Mouse (Mus musculus) lung, adult 2 months (tissue): ENCODE results near the gene Fam118b. TPM values are rescaled to one million over a fixed set of nuclear protein-coding genes. Genes with fewer than 3 reads are reported as not detected.

Experiments
- DNase-seq: peaks from one replicate; pipeline ENCODE4 v3.0.0; 2022
- H3K4me1 ChIP-seq: fragments of 200-500 bp; 2 replicates; pipeline ENCODE4 v1.6.1; 2011; ENCODE audit warnings: low read length; ENCODE audit not compliant: control insufficient read depth, insufficient read depth
- H3K4me3 ChIP-seq: fragments of 200-500 bp; replicated peaks from 2 replicates; pipeline ENCODE3; 2011; ENCODE audit warnings: low read depth, mild to moderate bottlenecking, control low read depth, low read length; ENCODE audit errors: extremely low read depth
- CTCF ChIP-seq: fragments of 200-500 bp; IDR thresholded peaks from 2 replicates; pipeline ENCODE4 v1.5.1; 2011; ENCODE audit warnings: mild to moderate bottlenecking, low read length, control low read depth; ENCODE audit not compliant: insufficient read depth
- POLR2A ChIP-seq: fragments of 200-500 bp; IDR thresholded peaks from 2 replicates; pipeline ENCODE4 v1.6.1; 2011; ENCODE audit warnings: low read depth, mild to moderate bottlenecking, control low read depth, low read length, borderline replicate concordance; ENCODE audit errors: extremely low read depth
- WGBS: fragments of 180-500 bp; shearing (Covaris S2); methylation state at CpG from one replicate; pipeline ENCODE4 v1.1.7; 2018; 5-methylcytosine and 5-hydroxymethylcytosine counted together
- polyA plus RNA-seq: library from polyadenylated mRNA; depleted of rRNA; stranded (reverse); fragments of >200 nt; gene quantifications from 2 replicates; pipeline ENCODE4 v1.2.3, GENCODE M21; 2012

The Fam118b gene
- polyA plus RNA-seq, 1 experiment: 12.7 TPM

DNA sequence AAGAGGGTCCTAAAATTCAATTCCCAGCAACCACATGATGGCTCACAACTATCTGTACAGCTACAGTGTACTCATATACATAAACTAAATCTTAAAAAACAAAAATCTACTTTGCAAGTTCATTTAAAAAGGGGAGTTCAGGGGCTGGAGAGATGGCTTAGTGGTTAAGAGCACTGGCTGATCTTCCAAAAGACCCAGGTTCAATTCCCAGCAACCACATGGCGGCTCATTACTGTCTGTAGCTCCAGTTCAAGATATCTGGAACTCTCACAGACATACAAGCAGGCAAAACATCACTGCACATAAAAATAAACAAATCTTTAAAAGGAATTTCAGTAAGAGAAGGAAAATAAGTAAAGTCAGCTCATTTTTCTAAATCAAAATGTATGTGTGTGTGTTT, 29.2 kb downstream of the Fam118b start:
- peaks cover 2% of the 10 kb centered on the region; the same call in 1 of the 2 replicates for H3K4me1 ChIP-seq
- no peak overlapping the region for H3K4me3 ChIP-seq
- no peak for TF ChIP-seq POLR2A
- no peak for TF ChIP-seq CTCF
- 95% methylated on average over 1 of the region's 1 CpGs for WGBS
- DNase-seq: no peak

DNA sequence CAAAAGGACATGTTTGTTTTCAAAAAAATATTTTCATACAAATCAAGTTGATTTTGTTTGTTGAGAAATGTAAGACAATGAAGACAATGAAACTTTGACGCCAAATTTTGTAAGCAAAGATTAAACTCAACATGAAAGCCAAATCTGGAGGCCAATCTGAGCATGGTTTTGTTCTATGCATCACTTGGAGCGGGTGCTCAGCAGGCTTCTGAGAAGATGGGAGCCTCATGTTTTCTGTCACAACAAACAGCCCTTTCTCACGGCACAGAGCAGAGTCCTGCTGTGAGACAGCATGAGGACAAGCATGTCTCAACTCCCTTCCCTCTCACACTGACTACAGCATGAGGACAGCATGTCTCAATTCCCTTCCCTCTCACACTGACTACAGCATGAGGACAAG, 31.6 kb downstream of the Fam118b start:
- DNase-seq: no peak
- H3K4me1 ChIP-seq: peaks cover 2% of the 10 kb centered on the region; the same call in 1 of the 2 replicates
- TF ChIP-seq CTCF (no peak), POLR2A (no peak)
- no peak overlapping the region for H3K4me3 ChIP-seq
- WGBS: 58% methylated on average over 3 of the region's 3 CpGs

DNA sequence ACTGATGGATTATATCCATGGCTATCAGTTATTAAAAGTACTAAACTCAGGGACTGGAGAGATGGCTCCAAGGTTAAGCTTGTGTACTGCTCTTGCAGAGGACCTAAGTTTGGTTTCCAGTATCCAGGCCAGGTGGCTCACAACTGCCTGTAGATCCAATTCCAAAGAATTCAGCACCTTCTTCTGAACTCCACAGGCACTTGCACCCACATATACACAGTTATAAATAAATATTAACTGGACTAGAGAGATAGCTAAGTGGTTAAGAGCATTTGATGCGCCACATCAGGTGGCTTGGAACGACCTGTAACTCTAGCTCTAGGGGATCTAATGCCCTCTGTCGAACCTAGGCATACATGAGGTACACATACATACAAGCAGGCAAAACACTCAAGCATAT, 38.9 kb downstream of the Fam118b start:
- WGBS: 90% methylated on average over 3 of the region's 3 CpGs
- Histone ChIP-seq H3K4me3 (no peak overlapping the region), H3K4me1 (no peaks in the 10 kb centered on the region)
- TF ChIP-seq CTCF (no peak), POLR2A (no peak)
- DNase-seq: no peak

DNA sequence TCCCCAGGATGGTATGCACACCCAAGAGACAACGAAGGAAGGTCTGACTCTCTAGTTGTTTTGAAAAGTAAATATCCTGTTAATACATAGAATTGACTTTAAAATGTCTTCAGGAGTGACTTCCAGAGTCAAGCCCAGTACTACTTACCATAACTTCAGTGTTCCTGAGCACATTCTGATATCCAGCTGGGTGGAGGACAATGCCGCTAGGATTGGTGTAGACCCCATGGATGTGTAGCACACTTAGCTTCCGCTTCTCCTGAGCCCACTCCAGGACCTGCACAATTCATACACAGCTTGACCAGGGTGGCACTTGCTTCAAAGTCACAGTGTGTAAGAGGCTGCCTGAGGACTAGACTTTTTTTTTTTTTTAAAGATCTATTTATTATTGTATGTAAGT, 44.1 kb downstream of the Fam118b start:
- WGBS: 95% methylated on average over 3 of the region's 3 CpGs
- DNase-seq: no peak
- TF ChIP-seq CTCF: no peak
- no peak for TF ChIP-seq POLR2A
- no peak overlapping the region for H3K4me3 ChIP-seq
- H3K4me1 ChIP-seq: no peaks in the 10 kb centered on the region

DNA sequence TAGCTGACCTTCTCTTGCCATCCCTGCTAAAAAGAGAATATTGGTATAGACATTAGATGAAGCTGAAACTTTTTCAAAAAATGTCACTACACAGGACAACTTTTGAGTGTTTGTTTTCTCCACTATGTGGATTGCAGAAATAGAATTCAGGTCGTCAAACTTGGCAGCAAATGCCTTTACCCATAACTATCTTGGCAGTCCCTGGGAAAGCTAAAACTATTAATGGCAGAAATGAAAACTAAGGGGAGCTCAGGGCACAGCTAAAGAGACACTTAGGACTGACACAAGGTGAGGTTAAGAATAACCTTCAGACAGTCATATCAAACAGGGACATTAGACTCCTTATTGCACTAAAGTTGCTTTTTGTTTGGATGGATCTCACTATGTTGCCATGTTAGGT, 49.6 kb downstream of the Fam118b start:
- WGBS: 49% methylated on average over 1 of the region's 1 CpGs
- Histone ChIP-seq H3K4me1 (no peaks in the 10 kb centered on the region), H3K4me3 (no peak overlapping the region)
- DNase-seq: no peak
- TF ChIP-seq CTCF (no peak), POLR2A (no peak)

DNA sequence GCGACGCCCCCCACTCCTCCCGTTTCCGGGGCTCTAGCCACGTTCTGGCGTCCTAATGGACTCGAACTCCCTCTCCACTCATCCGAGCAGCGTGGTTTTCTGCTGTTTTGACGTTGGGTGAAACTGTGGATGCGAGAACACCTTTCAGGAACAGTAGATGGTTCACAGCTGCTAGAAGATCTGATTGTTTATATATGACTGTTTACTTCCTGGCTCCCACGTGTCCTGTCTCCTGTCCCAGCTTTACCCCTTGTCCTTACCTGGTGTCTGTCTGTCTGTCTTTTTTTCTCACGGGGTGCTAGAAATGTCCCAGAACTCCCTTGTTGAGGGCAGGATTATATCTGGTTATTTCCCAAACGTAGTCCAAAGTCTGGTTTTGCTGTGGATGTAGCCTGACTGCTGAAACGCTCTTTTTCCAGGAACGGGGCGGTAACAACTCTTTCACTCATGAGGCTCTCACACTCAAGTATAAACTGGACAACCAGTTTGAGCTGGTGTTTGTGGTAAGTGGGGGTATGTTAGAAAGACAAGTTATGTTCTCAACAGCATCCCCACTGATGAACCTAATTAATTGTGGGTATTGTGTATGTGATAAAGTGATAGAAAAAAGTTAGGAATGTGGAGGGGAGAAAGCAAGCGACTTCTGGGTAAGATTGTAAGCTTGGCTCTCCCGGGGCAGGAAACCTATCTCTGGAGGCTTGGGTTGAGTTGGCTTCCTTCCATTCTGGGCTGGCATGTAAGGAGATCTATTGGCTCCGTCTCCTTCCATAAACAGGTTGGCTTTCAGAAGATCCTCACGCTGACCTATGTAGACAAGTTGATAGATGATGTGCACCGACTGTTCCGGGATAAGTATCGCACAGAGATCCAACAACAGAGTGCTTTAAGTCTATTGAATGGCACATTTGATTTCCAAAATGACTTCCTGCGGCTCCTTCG, 55.8 kb downstream of the Fam118b start:
- TF ChIP-seq POLR2A: no peak
- no peak for TF ChIP-seq CTCF
- Histone ChIP-seq H3K4me3 (peak overlapping the region; percentile 79), H3K4me1 (peaks cover 3% of the 10 kb centered on the region; the same call in 1 of the 2 replicates)
- no peak for DNase-seq
- WGBS: 17% methylated on average over 26 of the region's 26 CpGs

DNA sequence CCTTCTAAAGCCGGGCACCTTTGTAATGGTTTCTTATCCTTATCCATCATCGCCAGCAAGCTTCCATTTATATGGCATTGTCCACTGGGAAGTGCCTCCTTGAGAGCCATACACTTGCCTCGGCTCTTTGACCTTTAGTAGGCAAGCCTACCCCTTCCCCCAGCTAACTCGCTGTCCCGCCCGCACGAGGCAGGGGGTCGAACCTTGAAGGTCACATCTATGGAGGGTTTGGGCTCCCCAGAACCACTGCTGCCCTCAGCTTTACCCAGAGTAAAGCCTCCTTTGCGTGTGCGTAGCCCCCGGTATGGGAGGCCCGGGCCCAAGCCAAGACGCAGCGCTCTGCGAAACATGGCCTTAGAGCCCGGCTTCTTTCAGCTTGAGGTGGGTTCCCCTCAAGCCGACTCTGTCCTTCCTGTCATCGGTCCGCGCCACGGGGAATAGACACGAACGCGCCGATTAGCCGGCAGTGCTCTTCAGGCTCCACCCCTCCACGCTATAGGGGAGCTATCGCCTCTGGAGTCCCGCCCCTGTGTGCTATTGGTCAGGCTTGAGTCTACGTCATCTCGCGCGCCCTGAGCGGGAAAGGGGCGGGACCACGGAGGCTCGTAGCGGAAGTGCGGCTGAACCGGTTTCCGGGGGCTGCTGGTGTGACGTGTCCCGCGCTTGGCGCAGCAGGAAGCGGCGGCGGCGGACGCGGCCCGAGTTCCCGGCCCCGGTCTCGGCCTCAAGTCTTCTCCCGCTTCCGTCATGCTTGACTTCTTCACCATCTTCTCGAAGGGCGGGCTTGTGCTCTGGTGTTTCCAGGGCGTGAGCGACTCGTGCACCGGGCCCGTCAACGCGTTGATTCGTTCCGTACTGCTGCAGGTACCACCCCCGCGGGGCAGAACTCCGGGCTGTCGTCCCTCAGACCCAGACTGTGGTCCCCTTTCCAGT, 56.8 kb downstream of the Fam118b start, which contains the start of gene Foxred1:
Gene Foxred1 (minus strand): TSS at position 514 of the 933 bp plus-strand sequence.
- H3K4me1 ChIP-seq: peaks cover 3% of the 10 kb centered on the region; the same call in 1 of the 2 replicates
- TF ChIP-seq CTCF: no peak
- peak; percentile 94 for TF ChIP-seq POLR2A
- peak; percentile 98 for DNase-seq
- H3K4me3 ChIP-seq: peak within 1 kb of the TSS; percentile 93
- under 1% methylated on average over 72 of the region's 72 CpGs for WGBS

DNA sequence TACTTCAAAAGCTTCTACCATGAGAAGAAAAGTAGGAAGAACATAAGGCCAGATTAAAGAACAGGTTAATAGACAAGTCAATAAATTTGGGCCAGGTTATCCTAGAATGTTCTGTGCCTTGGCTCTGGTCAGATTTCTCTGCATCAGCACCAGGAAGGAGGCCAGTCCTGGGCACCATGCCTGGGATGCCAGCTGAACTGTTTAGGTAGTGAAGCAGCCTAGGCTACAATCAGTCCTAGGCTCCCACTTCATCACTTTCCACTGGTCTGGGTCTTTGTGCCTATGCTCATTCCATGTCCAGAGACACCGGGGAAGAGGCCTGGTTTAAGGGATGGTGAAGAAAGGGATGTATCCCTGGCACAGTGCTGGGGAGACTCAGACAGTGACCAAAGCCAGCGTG, 63.2 kb downstream of the Fam118b start:
- Histone ChIP-seq H3K4me1 (peaks cover 6% of the 10 kb centered on the region), H3K4me3 (no peak overlapping the region)
- WGBS: 98% methylated on average over 2 of the region's 2 CpGs
- TF ChIP-seq CTCF: no peak
- no peak for DNase-seq

DNA sequence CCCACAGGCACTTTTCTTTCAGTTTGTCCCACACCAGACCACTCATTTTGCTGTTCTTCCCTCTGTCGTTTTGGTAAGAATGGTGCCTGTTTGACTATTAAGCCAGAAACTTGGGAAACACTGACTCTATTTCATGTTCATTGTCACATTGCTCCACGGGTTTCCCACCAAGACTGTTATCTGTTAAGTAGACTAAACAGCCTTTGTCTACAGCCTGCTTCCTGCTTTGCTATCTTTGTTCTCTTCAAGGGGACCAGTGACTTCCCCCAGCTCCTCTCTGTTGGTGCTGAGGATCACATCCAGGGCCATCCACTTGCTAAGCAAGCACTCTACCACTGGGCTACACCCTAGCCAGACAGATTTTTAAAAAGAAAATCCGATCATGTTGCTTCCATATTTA, 64.1 kb downstream of the Fam118b start:
- WGBS: 35% methylated on average over 3 of the region's 3 CpGs
- no peak for DNase-seq
- Histone ChIP-seq H3K4me1 (peaks cover 8% of the 10 kb centered on the region), H3K4me3 (no peak overlapping the region)
- TF ChIP-seq POLR2A: no peak
- no peak for TF ChIP-seq CTCF
